Mouse (Mus musculus) spleen, adult 2 months (tissue): ENCODE data around the gene Lsg1.

Source experiments
- CTCF ChIP-seq: fragments of 200-500 bp; IDR thresholded peaks from 2 replicates; pipeline ENCODE4 v1.5.1; 2011; ENCODE audit warnings: mild to moderate bottlenecking, inconsistent platforms; ENCODE audit not compliant: insufficient read depth, insufficient read length, insufficient replicate concordance; ENCODE audit errors: extremely low read depth
- POLR2A ChIP-seq: fragments of 200-500 bp; IDR thresholded peaks from 2 replicates; pipeline ENCODE4 v1.6.1; 2011; ENCODE audit warnings: low read depth, low read length, inconsistent platforms

DNA sequence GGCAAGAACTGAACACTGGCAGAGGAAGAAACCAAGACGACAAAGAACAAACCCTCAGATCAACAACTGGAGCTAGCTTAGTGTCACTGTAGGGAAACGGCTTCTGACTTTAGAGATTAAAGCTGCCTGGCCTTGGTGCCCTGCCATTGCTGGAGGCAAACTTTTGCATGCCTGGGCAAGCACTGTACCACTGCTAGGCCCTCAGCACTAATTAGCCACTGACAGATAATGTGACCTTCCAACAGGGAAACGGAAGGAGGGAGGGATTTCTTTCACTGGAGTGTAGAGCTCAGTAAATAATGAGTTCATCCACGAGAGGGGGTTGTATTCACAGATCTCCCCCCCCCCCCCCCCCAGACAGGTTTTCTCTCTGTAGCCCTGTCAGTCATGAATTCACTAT lies 15.2 kb downstream of the Lsg1 start:
- TF ChIP-seq POLR2A (no peak), CTCF (no peak)
